Mouse (Mus musculus) embryonic facial prominence, embryonic 12.5 days (tissue): ENCODE measurements around the gene Gm42791. TPM values are rescaled to one million over a fixed set of nuclear protein-coding genes. Genes with fewer than 3 reads are reported as not detected.

ENCODE experiments used
- ATAC-seq: fragments of 200-750 bp; cut with Nextera tagmentation; 2 replicates; pipeline ENCODE4 v1.8.0; 2017; ENCODE audit not compliant: insufficient number of reproducible peaks, insufficient read depth, low FRiP score, low TSS enrichment
- H3K27ac ChIP-seq: fragments of 300-500 bp; sonication (generic); 2 replicates; pipeline ENCODE4 v1.5.1; 2016; ENCODE audit warnings: mild to moderate bottlenecking
- H3K27me3 ChIP-seq: fragments of 300-500 bp; sonication (generic); 2 replicates; pipeline ENCODE4 v1.6.1; 2016; ENCODE audit warnings: mild to moderate bottlenecking, moderate library complexity
- H3K36me3 ChIP-seq: fragments of 300-500 bp; sonication (generic); 2 replicates; pipeline ENCODE4 v1.6.1; 2016; ENCODE audit warnings: mild to moderate bottlenecking
- H3K4me1 ChIP-seq: fragments of 300-500 bp; sonication (generic); 2 replicates; pipeline ENCODE4 v1.6.1; 2016
- H3K4me2 ChIP-seq: fragments of 300-500 bp; sonication (generic); replicated peaks from 2 replicates; pipeline ENCODE4 v1.6.1; 2016; ENCODE audit warnings: mild to moderate bottlenecking, moderate library complexity
- H3K4me3 ChIP-seq: fragments of 300-500 bp; sonication (generic); 2 replicates; pipeline ENCODE4 v1.5.1; 2016; ENCODE audit warnings: mild to moderate bottlenecking
- H3K9ac ChIP-seq: fragments of 300-500 bp; sonication (generic); 2 replicates; pipeline ENCODE4 v1.6.1; 2016; ENCODE audit warnings: mild to moderate bottlenecking, moderate library complexity
- H3K9me3 ChIP-seq: fragments of 300-500 bp; sonication (generic); 2 replicates; pipeline ENCODE4 v1.6.1; 2016; ENCODE audit warnings: mild to moderate bottlenecking, moderate library complexity
- WGBS: fragments of 180-500 bp; shearing (Covaris S2); methylation state at CpG from one replicate; pipeline ENCODE4 v1.1.7; 2016; 5-methylcytosine and 5-hydroxymethylcytosine counted together
- polyA plus RNA-seq: library from polyadenylated mRNA; unstranded; fragments of >200 nt; fragmentation: Nextera tagmentation; extraction: Ambion mirVana; gene quantifications from 2 replicates; pipeline ENCODE4 v1.2.1, GENCODE M21; 2016

The Gm42791 gene
- polyA plus RNA-seq, 1 experiment from 2014 or later: 3.4 TPM

DNA sequence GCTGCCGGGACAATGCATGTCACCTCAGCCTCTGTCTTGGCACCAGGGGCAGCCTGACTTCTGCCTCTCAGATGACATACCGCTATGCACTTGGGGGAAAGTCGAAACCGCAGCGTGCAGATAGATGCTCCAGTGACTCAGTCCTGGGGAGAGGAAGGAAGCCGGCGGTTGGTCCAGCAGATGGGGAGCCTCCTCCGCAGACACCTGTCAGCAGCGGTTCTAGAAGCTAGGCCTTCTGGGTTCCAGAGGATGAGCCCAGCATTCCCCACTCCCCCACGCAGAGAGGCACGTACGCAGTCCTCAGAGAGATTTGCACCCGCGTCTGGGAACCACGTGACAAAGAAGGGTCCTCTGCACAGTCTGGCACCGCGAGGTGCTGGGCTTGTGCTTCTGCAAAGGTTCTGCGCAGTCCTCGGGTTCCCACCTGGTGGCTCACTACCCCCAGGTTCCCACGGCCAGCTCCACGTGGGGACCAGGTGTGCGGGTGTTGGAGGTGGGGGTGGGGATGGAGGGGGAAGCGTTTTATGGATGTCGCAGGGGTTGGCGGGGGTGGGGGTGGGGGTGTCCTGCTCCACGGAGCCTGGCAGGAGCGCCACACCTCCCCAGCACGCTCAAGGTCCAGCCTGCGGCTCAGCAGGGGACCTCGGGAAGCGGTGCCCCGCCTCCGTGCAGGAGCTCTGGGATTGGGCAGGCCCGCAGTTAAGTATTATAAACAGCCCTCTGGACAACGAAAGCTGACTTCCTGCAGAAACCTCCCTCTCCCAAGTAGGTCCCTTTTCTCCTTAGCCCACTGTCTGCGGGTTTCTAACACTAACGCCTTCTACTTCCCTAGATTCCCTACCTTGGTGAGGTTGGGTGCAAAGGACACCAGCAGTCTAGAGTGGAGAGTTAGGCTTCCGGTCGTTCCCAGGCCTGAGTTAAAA, 35.6 kb downstream of the Gm42791 start:
- H3K36me3 ChIP-seq: no peaks in the 10 kb centered on the region
- H3K9me3 ChIP-seq: no peaks in the 10 kb centered on the region
- peak overlapping the region; percentile 39 for H3K4me3 ChIP-seq
- H3K27ac ChIP-seq: peak overlapping the region; percentile 23; the same call in 1 of the 2 replicates
- no peaks in the 10 kb centered on the region for H3K27me3 ChIP-seq
- H3K4me2 ChIP-seq: peak overlapping the region; percentile 89
- H3K4me1 ChIP-seq: peaks cover 15% of the 10 kb centered on the region
- peak; percentile 75; the same call in 1 of the 2 replicates for ATAC-seq
- 2% methylated on average over 39 of the region's 39 CpGs for WGBS
- H3K9ac ChIP-seq: peak overlapping the region; percentile 29

DNA sequence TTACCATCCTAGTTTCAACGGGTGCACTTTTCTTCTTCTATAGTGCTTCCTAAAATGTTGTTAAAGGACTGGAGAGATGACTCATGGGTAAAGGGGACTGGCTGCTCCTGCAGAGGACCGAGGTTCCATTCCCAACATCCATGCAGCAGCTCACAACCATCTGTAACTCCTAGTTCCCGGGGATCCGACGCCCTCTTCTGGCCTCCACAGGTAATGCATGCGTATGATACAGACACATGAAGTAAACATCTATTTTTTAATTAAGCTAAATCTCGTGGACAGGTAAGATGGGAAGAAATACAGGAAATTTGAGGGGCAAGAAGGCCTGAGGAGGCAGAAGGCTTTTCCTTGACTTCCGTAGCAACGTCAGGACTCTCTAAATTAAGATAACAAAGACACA, 36.6 kb downstream of the Gm42791 start:
- Histone ChIP-seq H3K4me3 (no peak overlapping the region), H3K27ac (no peak overlapping the region), H3K36me3 (no peaks in the 10 kb centered on the region), H3K27me3 (no peaks in the 10 kb centered on the region), H3K9ac (no peak overlapping the region), H3K4me2 (no peak overlapping the region), H3K4me1 (peaks cover 15% of the 10 kb centered on the region), H3K9me3 (no peaks in the 10 kb centered on the region)
- 36% methylated on average over 9 of the region's 9 CpGs for whole genome bisulfite sequencing
- no peak for ATAC-seq

DNA sequence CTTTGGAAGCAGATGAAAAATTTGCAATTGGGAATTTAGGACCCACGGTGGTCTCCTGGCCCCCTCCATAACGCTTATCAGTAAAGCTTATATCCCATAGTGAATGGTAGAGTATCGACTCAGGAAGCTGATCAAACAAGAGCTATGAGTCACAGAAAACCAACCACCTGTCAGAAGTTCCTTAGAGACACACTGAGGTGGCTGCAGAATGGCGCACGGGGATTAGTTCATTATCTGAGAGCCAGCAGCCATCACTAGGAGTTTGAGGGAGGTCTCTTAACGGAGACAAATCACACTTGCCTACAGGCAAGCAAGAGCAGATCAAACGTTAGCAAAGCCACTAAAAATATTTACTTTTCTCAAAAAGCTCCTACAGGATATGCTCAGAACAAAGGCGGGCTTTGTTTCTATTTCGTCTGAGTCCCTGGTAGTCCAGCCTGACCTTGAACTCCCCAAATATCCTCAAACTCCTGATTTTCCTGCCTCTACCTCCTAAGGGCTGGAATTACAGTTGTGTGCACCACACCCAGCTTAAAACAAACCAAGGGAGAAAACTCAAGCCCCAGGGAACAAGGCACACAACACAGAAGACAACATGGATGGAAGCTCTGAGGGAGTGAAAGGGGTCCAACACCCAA, 37.9 kb downstream of the Gm42791 start:
- 42% methylated on average over 9 of the region's 9 CpGs for WGBS
- Histone ChIP-seq H3K9ac (no peak overlapping the region), H3K27me3 (no peaks in the 10 kb centered on the region), H3K4me3 (no peak overlapping the region), H3K27ac (no peak overlapping the region), H3K4me1 (peaks cover 15% of the 10 kb centered on the region), H3K9me3 (no peaks in the 10 kb centered on the region), H3K4me2 (no peak overlapping the region), H3K36me3 (no peaks in the 10 kb centered on the region)
- no peak for ATAC-seq

DNA sequence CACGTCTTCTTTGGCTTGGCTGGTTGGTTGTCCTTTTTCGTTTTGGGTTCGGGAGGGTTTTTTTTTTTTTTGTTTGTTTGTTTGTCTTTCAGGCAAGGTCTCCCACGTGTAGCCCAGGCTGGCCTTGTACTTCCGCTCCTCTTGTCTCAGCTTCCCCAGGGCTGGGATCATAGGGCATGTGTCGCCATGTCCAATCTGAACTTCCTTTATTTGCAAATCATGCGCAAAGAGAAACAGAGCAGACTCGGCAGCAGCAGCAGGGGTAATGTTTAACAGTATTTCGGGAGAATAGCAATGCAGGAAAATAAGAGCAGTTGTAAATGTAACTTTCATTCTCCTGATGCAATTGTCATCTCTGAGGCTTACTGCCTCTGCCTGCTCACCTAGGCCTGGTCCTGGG, 38.9 kb downstream of the Gm42791 start:
- ATAC-seq: no peak
- Histone ChIP-seq H3K36me3 (no peaks in the 10 kb centered on the region), H3K4me1 (peaks cover 16% of the 10 kb centered on the region), H3K27me3 (no peaks in the 10 kb centered on the region), H3K4me3 (no peak overlapping the region), H3K27ac (no peak overlapping the region), H3K9me3 (no peaks in the 10 kb centered on the region), H3K9ac (no peak overlapping the region), H3K4me2 (no peak overlapping the region)
- 80% methylated on average over 9 of the region's 9 CpGs for WGBS

DNA sequence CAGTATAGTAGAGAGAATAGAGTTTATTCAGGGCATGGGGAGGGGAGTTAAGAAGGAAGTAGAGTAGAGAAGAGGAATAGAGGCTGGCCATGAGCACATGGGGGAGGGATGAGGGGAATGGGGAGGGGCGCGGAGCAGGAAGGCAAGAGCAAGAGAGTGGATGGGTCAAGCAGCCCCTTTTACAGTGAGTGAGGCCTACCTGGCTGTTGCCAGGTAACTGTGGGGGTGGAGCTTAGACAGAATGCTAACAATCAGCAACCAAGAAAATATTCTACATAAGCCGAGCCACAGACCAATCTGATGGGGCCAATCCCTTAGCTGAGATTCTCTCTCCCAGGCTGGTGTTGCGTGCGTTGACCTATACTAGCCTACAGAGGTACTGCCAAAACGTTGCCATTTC, 39.4 kb downstream of the Gm42791 start:
- no peaks in the 10 kb centered on the region for H3K27me3 ChIP-seq
- WGBS: 92% methylated on average over 6 of the region's 6 CpGs
- H3K4me2 ChIP-seq: no peak overlapping the region
- H3K27ac ChIP-seq: no peak overlapping the region
- no peaks in the 10 kb centered on the region for H3K36me3 ChIP-seq
- H3K4me1 ChIP-seq: peaks cover 18% of the 10 kb centered on the region
- no peak overlapping the region for H3K9ac ChIP-seq
- ATAC-seq: no peak
- H3K9me3 ChIP-seq: no peaks in the 10 kb centered on the region
- H3K4me3 ChIP-seq: no peak overlapping the region

DNA sequence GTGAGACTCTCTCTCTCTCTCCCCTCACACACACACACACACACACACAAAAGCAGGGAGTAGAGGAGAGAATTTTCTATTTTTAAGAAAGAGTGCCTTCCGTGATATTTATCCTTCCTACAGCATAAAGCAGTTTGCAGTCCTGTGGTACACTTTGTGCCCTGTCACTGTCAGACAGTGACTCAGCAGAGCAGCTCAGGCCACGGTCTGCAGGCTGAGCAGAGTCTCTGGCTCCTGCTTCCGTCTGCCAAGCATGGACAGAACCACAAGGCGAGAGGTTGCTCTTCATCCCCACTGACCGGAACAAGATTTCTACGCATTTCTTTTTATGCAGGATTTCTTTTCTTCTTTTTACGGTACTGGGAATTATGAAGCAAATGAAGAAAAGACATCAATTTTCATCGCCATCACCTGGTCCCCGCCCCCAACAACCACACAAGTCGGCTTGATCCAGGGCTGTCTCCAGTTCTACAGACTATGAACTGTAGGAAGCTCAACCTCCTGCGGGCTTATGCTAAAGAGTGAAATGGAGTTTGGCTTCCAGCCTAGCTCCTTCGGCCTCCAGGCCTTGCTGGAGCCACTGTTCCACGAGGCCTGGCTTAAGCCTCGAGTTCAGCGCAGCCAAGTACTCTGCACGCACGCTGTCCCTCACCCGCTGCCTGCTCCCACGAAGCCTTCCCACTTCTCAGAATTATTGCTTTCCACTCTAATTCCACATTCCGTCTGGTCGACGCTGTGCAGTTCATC, 40.5 kb downstream of the Gm42791 start:
- Histone ChIP-seq H3K4me3 (no peak overlapping the region), H3K9ac (no peak overlapping the region), H3K4me2 (no peak overlapping the region), H3K36me3 (no peaks in the 10 kb centered on the region), H3K4me1 (peaks cover 21% of the 10 kb centered on the region), H3K9me3 (no peaks in the 10 kb centered on the region), H3K27me3 (no peaks in the 10 kb centered on the region), H3K27ac (no peak overlapping the region)
- ATAC-seq: no peak
- WGBS: 81% methylated on average over 22 of the region's 22 CpGs

DNA sequence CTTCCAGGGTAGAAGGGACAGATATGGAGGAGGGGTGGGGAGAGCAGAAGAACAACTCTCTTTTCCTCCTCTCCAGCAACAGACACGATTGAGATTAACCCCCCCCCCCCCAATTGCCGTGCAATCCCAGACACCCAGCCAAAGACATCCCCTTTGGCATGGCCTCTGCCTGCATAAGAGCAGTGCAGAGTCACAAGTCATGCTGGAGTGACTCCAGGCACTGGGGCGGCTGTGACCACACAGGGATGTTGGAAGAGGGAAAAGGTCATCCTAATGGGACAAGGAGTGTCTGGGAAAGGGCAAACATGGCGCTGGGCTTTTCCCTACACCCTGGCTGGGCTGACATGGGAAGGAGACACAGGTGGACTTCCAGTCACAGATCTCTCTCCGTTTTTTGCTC, 41.8 kb downstream of the Gm42791 start:
- no peaks in the 10 kb centered on the region for H3K9me3 ChIP-seq
- no peaks in the 10 kb centered on the region for H3K36me3 ChIP-seq
- H3K4me1 ChIP-seq: peaks cover 14% of the 10 kb centered on the region; the same call in 1 of the 2 replicates
- ATAC-seq: no peak
- no peak overlapping the region for H3K27ac ChIP-seq
- no peak overlapping the region for H3K9ac ChIP-seq
- 75% methylated on average over 5 of the region's 5 CpGs for WGBS
- no peak overlapping the region for H3K4me3 ChIP-seq
- no peak overlapping the region for H3K4me2 ChIP-seq
- no peaks in the 10 kb centered on the region for H3K27me3 ChIP-seq

DNA sequence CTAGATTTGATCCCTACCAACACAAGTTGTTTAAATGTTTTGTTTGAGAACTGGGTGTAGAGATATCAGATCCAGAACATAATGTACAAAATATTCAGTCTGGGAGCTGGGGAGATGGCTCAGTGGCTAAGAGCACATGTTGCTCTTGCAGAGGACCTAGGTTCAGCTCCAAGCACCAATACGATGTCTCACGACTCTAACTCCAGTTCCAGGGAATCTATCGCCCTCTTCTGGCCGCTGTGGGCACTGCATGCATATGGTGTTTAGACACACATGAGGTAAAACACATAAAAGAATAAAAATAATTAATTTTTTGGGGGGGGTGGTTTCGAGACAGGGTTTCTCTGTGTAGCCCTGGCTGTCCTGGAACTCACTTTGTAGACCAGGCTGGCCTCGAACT, 42.5 kb downstream of the Gm42791 start:
- Histone ChIP-seq H3K9me3 (no peaks in the 10 kb centered on the region), H3K4me2 (no peak overlapping the region), H3K36me3 (no peaks in the 10 kb centered on the region), H3K27ac (no peak overlapping the region), H3K27me3 (no peaks in the 10 kb centered on the region), H3K9ac (no peak overlapping the region), H3K4me3 (no peak overlapping the region), H3K4me1 (peaks cover 14% of the 10 kb centered on the region; the same call in 1 of the 2 replicates)
- 49% methylated on average over 6 of the region's 6 CpGs for WGBS
- no peak for ATAC-seq

DNA sequence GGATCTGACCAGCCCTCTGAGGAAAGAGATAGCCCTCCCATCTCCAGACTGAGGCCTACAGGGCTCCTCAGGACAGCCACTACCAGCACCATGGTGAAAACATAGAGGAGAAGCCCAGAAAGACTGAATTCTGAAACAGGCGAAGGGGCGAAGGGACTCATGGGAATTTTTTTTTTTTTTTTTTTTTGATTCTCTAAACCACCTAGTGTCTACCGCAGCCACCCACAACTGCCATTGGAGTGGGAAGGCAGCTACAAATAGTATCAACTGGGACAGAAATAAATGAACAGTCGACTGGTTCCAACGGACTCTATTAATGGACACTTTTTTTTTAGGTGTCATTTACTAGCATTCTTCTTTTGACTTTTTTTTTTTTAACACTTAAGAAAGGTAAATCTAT, 43.6 kb downstream of the Gm42791 start:
- H3K27ac ChIP-seq: no peak overlapping the region

DNA sequence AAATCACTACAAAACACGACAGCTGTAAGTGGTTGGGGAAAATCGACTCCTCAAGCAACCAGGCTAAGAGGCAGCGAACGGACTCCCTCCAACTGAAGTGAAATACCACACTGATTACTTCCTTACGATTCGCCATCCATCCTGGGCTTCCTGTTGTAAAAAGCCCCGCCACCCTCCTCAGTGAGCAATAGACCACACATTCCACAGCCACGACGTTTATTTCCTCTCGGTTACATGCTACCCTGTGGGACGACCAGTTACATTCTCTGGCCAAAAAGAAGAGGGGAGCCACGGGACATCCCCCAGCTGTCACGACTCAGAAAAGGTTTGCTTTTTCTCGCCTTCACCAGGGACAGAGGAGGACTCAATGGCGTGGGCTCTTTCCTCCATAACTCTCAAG, 44.9 kb downstream of the Gm42791 start:
- Histone ChIP-seq H3K9ac (no peak overlapping the region), H3K4me3 (no peak overlapping the region), H3K4me1 (peaks cover 11% of the 10 kb centered on the region; the same call in 1 of the 2 replicates), H3K4me2 (0 out of 2 replicates have a peak overlapping the region, but pooled peaks have one; percentile 14), H3K9me3 (no peaks in the 10 kb centered on the region), H3K27ac (peak overlapping the region; percentile 89), H3K36me3 (no peaks in the 10 kb centered on the region), H3K27me3 (no peaks in the 10 kb centered on the region)
- ATAC-seq: peak; percentile 42; the same call in 1 of the 2 replicates
- WGBS: 19% methylated on average over 15 of the region's 15 CpGs

More for the DNA sequence above, 43.6 kb downstream of the Gm42791 start:
- Histone ChIP-seq H3K9me3 (no peaks in the 10 kb centered on the region), H3K4me2 (no peak overlapping the region), H3K4me1 (peaks cover 11% of the 10 kb centered on the region; the same call in 1 of the 2 replicates), H3K4me3 (no peak overlapping the region), H3K27me3 (no peaks in the 10 kb centered on the region), H3K36me3 (no peaks in the 10 kb centered on the region), H3K9ac (no peak overlapping the region)
- WGBS: 87% methylated on average over 5 of the region's 5 CpGs
- ATAC-seq: no peak

DNA sequence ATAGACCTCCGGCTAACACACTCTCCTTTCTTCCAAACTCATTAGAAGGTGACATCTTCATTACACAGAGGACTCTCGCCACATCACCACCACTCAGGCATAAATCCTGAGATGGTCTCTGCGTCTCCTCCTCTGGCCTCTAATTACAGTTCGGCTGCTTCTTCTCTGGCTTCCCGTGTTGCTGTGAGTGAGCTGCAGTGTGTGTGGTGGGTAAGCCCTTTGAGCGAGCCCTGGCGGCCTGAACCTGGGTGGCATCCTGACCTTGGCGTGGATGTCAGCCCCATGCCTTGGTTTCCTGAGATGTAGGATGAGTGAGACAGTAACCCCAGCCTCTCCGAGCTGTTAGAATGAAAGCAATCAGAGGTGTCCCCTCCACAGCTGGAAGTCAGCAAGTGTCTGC, 46.4 kb downstream of the Gm42791 start:
- no peak for ATAC-seq
- Histone ChIP-seq H3K4me2 (no peak overlapping the region), H3K36me3 (no peaks in the 10 kb centered on the region), H3K27ac (no peak overlapping the region), H3K27me3 (no peaks in the 10 kb centered on the region), H3K9ac (no peak overlapping the region), H3K9me3 (no peaks in the 10 kb centered on the region), H3K4me3 (no peak overlapping the region), H3K4me1 (peaks cover 11% of the 10 kb centered on the region; the same call in 1 of the 2 replicates)
- WGBS: 69% methylated on average over 9 of the region's 9 CpGs
